Mouse (Mus musculus): ENCODE results near the gene Tchh.

DNA sequence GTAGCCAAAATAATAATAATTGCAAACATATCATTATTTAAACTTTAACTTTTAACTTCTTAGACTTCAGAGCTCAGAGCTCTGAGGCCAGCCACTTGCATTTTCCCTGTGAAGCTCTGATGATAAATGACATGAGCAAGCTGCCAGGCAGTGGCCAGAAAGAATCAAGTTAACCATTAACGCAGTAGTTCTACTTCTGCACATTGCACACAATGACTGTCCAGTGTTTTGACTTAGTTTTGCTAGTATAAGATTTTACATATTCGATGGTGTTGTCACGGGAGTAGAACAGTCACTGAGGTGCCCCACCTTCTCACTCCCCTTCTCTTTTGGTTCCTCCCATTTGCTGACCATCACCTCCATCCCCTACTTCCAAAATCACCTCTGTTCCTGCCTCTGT is 55.0 kb downstream of the Tchh start:
- TF ChIP-seq CTCF (IDR thresholded peaks at IDR 0.05; ENCODE audit: low read depth, low read length) (no peak), POLR2A (IDR thresholded peaks at IDR 0.05; ENCODE audit: extremely low read depth, insufficient read depth, low read length) (no peak)

Data from liver, adult 2 months (tissue).